Mouse (Mus musculus) large intestine, adult 2 months (tissue): ENCODE measurements around the gene Ttc7. TPM values are rescaled to one million over a fixed set of nuclear protein-coding genes. Genes with fewer than 3 reads are reported as not detected.
A peak's percentile ranks its signal among the peaks of the same experiment; 100 is the strongest.

ENCODE experiments used
- DNase-seq: peaks from one replicate; pipeline ENCODE4 v3.0.0-alpha.2; 2012; ENCODE audit warnings: low read depth, low spot score
- WGBS: fragments of 180-500 bp; shearing (Covaris S2); methylation state at CpG from one replicate; pipeline ENCODE4 v1.1.7; 2018; 5-methylcytosine and 5-hydroxymethylcytosine counted together
- polyA plus RNA-seq: library from polyadenylated mRNA; depleted of rRNA; stranded (reverse); fragments of >200 nt; gene quantifications from 2 replicates; pipeline ENCODE4 v1.2.3, GENCODE M21; 2012; rRNA removed

The Ttc7 gene
- polyA plus RNA-seq: 61.2 and 65.5 TPM in 2 replicates

GRCm38 (mm10) chr17:87282706-87283053 lies at the start of gene Ttc7:
TSS of gene Ttc7 (plus strand) at chr17:87282886.
- peak; percentile 82 for DNase-seq
- WGBS: 1% methylated on average over 38 of the region's 38 CpGs

- no peak for DNase-seq
- 85% methylated on average over 6 of the region's 6 CpGs for WGBS
These were observed 47.7 kb upstream of the Ttc7 start for GRCm38 (mm10) chr17:87235019-87235418.

- DNase-seq: no peak
- WGBS: 48% methylated on average over 18 of the region's 18 CpGs
These were observed 45.7 kb upstream of the Ttc7 start for GRCm38 (mm10) chr17:87236725-87237650.

DNA sequence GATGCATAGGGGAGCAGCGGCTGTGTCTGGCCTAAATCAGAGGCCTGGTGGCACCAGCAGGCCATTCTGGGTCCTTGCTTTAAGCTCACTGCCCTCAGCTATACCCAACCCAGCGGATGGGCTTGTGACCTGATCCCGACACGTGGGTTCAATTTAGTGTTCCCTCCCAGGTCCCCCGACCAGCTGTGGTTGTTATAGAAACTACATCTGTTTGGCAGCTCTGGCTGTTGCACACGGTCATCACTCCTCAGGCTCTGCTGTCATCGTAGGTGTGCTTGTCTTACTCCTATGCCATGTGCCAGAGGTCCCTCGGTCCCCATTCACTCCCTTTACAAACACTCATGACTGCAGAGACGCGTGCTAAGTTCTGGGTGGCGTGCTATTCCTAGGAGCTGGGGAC lies 44.9 kb upstream of the Ttc7 start:
- WGBS: 91% methylated on average over 11 of the region's 11 CpGs
- no peak for DNase-seq

DNA sequence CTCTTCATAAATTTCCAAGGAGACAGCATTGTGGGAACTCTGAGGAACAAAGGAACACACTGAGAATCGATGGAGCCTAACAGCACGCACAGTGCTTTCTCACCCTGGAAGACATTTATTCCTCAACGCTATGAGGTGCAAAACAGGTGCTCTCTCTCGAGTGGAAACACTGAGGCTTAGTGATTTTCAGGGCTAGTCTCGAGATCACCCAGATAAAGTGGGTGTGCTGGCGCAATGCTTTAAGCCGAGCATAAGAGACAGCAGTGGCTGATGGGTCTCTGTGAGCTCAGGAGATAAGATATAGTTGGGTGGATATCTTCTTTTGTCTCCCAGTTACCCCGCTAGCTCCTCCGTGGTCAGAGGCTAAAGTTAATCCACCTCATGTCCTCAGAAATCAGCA lies 36.6 kb upstream of the Ttc7 start:
- no peak for DNase-seq
- 88% methylated on average over 9 of the region's 9 CpGs for WGBS

DNA sequence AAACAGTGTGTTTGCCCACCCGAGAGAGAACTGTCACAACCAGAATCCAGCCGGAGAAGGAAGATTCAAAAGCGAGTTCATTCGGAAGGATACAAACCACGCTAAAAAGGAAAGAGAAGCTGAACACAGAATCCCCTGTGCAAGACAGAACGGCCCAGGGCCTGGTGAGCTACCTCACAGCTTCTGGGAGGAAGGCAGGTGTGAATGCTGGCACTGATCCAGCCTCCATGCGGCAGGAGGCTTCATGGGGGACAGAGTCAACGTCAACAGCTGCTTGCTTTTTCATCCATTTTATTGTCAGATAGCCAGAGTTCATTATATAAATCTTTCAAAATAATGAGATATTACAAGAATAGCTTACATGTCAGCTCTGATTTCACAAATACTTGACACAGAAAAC lies 28.3 kb upstream of the Ttc7 start:
- 47% methylated on average over 8 of the region's 8 CpGs for WGBS
- DNase-seq: no peak

DNA sequence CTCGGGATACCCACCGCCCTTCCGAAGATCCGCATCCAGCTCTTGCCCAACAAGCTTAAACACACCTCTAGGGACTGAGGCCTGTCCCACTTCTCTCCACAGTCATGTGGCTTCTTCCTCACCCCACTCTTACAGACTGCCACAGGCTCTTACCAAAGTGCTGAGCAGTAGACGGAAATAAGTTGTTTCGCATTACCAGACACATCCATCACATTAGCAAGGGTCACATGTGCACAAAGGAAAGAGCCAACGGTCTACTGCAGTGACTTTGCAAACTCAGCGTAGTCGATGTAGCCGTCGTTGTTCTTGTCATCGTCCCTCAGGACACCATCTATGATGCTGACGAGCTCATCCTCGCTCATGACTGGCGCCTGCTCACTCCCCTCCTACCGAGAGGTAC lies 27.0 kb upstream of the Ttc7 start:
- WGBS: 88% methylated on average over 16 of the region's 16 CpGs
- no peak for DNase-seq

DNA sequence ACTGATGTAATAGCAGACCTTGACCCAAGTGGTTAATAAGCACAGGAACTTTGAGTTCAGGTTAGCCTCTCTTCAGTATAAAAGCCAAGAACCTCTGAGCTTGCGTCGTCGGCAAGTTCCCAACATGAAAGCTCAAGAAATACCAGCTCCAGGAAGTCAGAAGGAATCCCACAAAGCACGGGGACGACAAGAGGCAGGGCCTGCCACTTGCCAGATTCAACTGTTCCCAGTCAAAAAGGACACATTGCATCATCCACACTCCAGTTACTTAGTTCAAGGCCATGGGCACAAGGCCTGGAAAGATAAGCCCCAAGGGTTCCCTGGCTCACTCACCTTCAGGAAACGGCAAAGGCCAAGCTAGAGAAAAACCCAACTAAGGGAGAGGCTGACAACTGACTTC lies 19.3 kb upstream of the Ttc7 start:
- 82% methylated on average over 6 of the region's 6 CpGs for WGBS
- no peak for DNase-seq

DNA sequence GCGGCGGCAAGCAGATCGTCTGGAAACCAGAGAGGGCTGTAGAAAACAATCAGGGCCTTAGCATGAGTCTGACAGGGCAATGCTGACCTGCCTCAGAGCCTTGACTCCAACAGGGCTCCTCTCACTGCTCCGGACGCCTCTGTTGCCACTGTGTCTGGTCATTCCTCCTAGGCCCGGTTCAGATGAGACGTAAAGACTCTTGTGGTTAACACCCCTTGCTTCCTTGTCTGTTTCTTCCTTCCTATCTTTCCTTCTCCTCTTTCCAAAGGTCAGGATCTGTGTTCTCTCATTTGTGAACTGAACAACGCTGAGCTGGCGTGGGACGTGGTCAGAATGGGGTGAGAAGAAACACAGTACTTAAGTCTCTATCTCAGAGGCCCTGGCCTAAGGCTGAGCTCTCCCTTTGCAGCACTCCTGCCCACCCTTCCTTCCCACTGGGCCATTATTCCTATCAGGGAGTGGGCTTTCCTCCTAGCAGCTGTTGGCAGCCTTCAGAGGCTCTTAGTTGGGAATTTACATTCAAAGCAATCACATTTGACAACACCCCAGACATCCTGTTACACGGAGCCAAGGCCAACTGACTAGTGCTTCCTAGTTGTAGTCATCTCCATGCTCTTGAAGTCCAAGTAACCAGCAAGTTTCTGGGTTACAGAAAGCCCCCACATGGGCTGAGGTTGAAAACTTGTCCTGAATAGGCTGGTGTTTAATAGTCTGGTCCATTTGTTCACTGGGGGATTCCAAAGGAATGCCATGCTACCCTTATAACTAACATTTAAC lies 18.4 kb upstream of the Ttc7 start:
- DNase-seq: no peak
- 66% methylated on average over 11 of the region's 11 CpGs for WGBS

DNA sequence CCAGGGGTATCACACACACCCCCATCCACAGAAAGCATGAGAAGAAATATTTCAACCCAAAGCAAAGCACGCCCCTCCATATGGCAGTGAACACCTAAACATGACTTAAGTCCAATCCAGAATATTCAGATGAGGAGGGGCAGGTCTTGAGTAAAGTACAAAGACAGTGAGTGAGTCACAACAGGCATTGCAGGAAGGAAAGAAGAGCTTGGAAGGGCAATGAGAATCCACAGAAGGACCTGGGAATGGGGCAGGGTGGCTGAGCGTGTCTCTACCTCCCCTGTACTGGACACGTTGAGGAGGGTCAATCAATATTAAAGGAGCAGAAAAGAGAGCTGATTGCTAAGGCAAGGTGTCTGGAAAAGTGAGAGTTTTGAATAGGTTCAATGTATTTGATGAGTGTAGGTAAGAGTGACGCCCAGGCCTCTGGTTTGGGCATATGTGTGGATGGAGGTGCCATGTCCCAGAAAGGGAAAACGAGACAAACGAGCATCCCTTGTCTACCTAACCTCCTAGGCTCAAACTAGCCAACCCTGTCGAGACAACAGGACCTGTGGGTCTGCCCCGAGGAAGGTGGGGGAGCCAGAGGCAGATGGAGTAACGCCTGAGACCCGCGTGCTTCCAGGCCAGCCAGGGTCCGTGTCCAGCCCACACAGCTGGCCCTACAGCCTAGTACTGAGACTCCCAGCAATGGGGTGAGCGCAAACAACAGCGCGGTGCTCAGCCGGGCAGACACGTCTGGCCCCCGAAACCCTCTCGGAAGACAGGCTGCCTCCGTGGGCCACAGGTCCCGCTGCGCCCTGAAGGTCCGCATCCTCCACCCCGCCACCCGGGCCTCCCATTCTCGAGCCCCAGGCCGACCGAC lies 17.5 kb upstream of the Ttc7 start:
- DNase-seq: no peak
- WGBS: 3% methylated on average over 28 of the region's 28 CpGs

- under 1% methylated on average over 41 of the region's 41 CpGs for WGBS
- no peak for DNase-seq
These were observed 16.9 kb upstream of the Ttc7 start, which contains the start of gene Mcfd2 for GRCm38 (mm10) chr17:87265792-87266186. TSS of gene Mcfd2 (minus strand) at chr17:87265935.

- WGBS: 70% methylated on average over 6 of the region's 6 CpGs
- DNase-seq: no peak
These were observed 13.2 kb upstream of the Ttc7 start for GRCm38 (mm10) chr17:87269454-87269853.

DNA sequence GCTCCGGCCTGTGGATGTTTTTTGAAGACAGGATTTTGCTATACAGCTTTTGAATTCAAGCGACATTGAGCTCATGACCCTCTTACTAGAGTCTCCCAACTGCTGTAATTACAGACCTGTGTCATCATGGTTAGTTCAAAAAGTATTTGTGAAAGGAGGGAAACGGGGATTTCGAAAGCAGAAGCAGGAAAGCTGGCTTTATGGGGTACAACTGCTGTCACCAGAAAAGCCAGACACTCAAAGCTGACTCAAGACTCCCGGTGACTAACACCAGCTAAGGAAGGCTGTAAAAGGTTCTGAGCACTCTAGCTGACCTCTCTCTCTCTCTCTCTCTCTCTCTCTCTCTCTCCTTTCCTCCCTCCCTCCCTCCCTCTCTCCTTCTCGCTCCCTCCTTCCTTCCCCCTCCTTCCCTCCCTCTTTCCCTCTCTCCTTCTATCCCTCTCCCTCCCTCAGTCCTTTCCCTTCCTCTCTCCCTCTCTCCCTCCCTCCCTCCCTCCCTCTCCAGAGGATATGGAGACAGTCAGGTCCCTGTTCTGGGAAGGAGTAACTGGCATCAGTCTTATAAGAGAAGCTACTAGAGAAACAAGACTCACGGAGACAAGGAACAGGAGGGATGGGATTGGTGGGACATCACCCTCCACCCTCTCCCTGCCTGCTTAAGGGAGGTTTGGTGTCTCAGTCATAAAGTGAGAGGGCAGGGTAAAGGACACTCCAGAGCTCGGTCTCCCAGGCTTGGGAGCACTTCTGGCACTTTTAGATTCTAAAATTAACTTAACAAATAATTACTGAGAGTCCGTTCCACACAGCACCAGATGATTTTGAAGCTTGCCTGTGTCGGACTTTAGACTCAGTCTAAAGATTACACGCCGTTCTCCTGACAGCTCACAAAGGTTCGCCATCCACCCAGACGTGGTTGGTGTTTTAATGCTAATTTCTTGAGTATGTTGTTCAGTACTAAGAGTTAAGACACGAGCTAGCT lies 7.0 kb upstream of the Ttc7 start:
- no peak for DNase-seq
- WGBS: 23% methylated on average over 15 of the region's 15 CpGs

DNA sequence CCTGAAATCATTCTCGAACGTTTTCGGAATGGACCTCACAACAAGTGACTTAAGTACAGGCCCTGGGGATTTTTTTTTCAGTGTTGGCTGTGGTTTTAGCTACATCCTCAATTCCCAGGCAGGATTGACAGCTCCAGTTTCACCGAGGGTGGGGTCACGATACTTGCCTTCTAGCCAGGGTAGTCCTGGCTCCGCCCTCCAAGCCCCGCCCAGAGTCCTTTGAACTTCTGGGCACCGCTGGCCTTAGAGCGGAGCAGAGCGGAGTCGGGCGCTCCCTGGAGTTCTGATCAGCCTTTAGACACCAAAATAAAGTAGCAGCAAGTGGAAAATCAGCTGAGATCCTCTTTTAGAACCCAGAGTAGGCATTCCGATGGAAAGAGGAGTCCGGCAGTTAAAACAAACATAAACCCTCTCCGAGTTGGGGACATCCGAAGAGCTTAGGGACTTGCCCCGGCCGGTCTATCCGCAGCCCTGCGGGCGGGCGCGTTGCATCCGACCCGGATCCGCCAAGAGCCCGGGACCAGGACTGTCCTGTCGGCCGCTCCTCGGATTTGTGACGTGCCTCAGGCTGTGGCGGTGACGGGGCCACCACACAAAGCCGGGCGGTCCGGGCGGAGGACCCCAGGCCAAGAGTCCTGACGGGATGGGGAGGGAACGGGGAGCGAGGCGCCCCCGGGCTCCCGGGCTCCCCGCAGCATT lies 530 bp upstream of the Ttc7 start:
- WGBS: under 1% methylated on average over 44 of the region's 44 CpGs
- DNase-seq: peak; percentile 97

- under 1% methylated on average over 54 of the region's 56 CpGs for WGBS
These were observed 519 bp downstream of the Ttc7 start for GRCm38 (mm10) chr17:87283055-87283754.

GRCm38 (mm10) chr17:87283755-87284481 lies 1.2 kb downstream of the Ttc7 start:
- 12% methylated on average over 21 of the region's 21 CpGs for WGBS
- no peak for DNase-seq

More at GRCm38 (mm10) chr17:87283055-87283754, 519 bp downstream of the Ttc7 start:
- DNase-seq: no peak

DNA sequence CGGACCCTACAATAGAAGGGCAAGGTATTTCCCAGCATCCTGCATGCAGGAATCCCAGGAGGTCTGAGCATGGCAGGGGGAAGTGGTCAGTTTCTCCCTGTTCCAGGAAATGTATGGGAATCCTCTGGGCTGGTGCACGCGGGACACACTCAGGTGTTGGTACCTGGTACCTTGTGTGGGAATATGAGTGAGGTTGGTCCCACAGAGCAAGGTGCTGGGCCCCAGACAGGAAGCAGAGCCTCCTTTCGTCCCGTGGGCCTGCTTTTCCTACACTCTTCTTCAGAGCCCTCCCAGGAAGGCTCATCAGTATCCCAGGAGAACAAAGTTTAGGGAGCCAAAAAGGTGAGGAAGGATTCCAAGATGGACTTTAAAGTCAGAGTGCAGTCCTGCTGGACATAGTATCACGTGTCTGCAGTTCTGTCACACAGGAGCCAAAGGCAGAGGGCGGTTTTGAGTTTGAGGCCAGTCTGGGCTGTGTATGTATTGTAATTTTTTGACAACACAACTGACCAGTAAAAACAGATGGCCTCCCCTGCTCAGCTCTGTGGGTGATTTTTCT lies 1.9 kb downstream of the Ttc7 start:
- no peak for DNase-seq
- WGBS: 75% methylated on average over 7 of the region's 7 CpGs
